Mouse (Mus musculus) lung, postnatal 25 days (tissue): Measurements from ENCODE around the gene Upk1b.

Experiments
- DNase-seq: peaks from one replicate; pipeline ENCODE4 v3.0.0; 2022; ENCODE audit warnings: low spot score

The Upk1b gene

DNA sequence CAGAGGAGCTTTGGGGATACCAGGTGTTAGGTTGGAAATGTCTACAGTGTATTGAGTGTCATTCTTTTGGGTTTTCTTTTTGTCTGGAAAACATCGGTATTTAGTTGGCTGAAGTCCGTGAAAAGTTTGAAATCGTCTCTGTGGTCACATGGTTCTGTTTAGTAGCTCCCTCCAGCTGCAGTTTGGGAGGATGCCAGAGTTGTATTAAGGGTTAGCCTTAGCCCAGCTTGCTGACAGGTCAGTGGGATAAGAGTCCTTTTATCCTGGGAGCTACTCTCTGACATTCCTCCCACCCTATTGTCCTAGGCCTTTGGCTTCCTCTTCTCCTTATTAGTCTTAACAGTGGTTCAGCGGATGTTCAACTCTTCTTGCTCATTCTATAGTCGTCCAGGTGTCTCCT is 38.2 kb downstream of the Upk1b start:
- DNase-seq, result peak; percentile 40

DNA sequence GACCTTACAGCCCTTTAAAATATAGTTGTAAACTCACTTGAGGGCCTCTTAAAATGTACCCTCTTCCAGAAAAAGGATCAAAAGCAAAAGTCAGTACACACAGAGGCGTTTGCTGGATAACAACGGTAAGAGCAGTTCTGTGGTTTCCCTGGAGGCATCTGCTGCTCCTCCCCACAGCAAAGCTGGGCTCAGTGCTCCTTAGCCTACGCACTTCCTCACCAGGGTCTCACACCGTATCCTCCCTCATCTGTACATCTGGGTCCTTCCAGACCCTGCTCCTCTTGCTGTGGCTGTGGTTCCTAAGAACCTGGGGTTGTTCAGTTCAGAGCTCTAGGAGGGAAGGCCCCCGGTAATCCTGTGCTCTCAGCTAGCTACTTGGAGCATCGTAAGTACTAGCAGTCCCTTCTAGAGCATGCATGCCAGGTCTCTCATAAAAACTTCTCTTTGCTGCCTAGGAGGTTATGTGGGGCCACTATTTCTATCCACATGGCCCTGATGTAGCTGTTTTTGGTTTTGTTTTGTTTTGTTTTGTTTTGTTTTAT is 39.2 kb downstream of the Upk1b start:
- DNase-seq, result no peak

DNA sequence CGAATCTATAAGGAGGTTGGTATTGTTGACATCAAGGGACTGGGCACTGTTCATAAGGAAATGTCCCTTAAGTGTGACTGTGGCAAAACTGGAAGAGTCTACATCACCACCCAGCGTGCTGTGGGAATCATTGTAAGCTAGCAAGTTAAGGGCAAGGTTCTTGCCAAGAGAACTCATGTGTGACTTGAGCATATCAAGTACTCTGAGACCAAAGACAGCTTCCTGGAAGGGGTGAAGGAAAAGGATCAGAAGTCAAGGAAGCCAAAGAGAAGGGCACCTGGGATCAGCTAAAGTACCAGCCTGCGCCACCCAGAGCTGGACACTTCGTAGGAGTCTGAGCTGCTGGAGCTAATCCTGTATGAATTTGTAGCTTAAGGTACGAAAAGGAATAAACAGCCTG is 39.9 kb downstream of the Upk1b start:
- no peak for DNase-seq

DNA sequence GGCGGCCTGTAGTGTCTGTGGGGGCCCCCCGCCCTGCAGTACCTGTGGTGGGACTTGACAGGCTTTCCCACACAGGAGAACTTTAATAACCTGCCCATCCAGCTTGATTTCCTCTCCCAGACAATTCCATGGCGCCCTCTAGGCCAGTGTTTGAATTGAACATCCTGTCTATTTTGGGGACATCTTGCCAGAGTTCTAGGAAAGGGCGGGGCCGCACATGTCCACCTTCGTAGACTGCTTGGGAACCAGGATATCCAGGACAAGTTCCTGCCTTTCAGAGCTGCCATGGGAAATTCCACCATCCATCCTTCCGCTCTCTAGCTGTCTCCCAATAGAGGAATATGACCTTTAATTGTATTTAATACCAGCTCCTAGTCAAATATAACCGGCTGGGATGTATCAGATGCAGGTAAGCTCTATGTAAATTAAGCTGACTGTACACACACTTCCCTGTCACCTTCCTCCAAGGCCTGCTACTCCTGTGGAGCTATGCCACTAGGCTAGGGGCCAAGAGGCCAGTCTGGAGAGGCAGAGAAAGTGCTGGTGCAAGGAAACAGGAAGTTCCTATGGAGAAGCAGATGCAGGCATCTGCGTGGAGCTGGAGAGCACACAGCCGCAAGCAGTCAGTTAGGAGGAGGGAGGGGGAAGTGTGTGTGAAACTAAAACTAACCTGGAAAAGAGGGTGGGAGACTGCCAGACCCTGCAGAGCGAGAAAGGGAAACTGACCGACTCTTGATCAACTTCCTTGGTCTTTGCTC is 41.8 kb downstream of the Upk1b start:
- DNase-seq, result peak; percentile 69

DNA sequence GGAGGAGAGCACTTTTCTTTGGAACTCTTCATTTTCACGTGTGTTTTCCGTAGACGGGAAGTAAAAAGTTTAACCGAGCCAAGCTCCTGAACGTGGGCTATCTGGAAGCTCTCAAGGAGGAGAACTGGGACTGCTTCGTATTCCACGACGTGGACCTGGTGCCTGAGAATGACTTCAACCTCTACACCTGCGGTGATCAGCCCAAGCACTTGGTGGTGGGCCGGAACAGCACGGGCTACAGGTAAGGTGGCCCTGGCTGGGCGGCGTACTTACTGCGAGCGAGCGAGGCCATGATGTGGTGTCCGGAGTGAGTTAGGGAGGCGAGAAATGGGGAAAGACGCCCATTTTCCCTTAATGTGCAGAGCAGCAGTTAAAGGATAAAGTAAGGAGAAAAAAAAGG is 42.5 kb downstream of the Upk1b start:
- DNase-seq, result no peak

DNA sequence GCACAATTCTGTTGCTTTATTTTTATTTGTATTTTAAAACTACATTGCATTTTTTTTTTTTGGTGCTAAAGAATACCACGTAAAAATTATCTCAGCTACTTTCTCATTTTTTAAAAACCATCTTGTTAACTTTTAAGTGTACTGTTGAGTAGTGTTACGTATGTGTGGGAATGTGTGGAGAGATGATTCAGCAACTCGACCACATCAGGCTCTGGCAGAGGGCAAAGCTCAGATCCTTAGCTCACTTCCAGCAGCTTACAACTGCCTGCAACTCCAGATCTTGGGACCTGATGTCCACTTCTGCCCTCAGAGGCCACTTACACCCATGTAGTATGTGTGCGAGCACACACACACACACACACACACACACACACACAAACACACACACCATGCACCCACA is 43.6 kb downstream of the Upk1b start:
- DNase-seq, result no peak

DNA sequence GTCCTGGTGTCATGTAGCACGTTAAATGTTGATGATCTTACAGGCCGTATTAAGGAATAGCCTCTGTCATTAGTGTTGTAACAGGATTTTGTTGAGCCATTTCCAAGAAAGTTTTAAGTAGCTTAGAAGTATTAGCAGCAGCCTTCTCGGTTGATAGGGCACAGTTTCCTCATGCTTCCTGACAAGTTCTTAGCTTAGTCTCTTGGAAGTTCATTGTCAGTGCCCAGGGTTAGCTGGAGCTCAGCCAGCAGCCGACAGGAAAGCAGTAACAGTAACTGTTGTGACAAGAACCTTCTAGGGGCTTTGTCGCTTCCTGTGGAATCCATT is 44.0 kb downstream of the Upk1b start:
- peak; percentile 81 for DNase-seq

DNA sequence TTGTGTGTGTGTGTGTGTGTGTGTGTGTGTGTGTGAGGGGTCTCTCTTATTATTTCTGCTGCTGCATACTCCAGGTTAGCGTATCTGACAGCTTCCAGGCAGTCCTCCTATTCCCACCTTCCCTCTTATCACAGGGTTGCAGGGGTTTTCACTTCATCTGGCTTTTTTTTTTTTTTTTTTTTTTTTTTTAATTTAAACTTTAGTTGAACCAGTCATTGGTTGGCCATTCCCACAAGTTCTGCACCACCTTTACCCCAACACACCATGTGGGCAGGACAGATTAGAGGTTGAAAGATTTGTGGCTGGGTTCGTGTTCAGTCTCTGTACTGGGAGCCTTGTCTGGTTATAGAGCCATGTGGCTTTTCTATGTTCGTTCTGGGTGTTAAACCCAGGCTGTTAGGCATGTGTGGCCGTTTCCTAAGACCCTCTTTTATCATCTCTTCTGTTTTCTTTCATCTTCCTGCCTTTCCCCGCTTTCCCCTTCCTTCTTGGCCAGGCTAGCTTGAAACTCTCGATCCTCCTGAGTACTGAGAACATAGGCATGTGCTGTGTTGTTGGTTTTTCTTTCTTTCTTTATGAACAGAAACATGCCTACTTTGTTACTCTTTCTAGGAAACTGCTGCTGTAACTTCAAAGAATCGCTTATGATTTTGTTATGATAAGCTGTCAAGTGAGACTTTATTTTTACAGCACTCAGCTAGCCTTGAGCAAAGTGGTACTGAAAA is 44.5 kb downstream of the Upk1b start:
- DNase-seq, result no peak

DNA sequence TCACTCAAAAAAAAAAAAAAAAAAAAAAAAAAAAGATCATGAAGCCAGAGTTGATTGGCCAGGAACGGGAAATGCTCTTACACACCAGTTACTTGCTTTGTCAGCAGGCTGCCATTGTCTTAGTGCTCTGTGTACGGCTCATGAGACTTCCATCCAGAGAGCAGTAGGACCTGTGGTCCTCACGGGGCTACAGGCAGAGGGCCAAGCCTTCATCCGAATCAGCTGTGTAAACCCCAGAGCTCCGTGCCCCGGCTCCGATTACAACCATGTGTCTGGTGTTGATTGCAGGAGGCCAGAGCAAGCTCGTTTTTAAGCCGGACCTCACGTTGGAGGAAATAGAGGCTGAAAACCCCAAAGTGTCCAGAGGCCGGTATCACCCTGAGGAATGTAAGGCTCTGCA is 46.5 kb downstream of the Upk1b start:
- DNase-seq, result no peak

DNA sequence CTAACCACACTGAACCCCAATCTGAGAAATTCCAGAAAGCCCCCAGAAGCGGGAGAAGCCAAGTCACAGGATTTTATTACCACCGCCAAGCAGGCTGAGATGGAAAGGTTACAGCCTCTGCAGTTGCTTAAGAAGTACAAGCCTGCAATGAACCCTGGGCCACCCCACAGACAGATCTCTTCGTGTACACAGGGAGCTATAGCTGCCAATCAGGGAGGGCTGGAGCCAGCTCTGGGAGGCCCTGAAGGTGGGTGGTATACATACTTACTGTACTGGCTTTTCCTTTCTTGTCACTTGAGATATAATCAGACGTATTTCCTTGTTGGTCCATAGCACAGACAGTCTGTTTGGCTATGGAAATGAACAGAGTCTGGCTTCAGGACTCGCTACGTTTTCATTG is 49.3 kb downstream of the Upk1b start:
- DNase-seq, result no peak

DNA sequence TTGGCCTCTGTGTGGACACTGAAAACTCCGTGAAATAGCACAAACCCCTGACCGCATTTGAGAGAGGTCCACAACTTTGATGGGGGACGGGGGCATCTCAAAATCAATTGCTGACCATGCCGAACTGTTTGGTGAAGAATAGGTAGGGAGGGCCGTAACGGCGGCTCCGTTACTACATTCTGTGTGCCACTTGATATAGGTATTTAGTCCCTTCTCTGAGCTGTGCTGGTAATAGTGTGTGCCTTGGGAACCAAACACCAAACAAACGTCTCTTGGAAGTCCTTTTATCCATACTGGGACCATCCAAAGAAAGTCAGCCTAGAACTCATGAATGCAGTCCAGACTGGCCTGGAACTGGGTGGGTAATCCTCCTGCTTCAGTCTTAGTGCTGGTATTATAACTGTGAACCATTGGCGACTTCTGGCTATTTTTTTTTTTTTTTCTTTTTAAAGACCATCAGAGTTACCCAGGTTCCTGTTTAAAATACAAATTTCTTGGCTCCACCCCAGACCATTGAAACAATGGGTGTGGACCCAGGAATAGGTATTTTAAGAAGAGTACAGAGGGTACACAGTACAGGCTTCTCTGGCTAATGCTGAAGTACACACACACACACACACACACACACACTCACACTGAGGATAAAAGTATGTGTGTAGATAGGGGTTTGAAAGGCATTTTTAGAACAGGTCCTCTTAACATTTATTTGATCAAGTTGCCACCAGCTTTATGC is 56.0 kb downstream of the Upk1b start:
- DNase-seq, result peak; percentile 82

DNA sequence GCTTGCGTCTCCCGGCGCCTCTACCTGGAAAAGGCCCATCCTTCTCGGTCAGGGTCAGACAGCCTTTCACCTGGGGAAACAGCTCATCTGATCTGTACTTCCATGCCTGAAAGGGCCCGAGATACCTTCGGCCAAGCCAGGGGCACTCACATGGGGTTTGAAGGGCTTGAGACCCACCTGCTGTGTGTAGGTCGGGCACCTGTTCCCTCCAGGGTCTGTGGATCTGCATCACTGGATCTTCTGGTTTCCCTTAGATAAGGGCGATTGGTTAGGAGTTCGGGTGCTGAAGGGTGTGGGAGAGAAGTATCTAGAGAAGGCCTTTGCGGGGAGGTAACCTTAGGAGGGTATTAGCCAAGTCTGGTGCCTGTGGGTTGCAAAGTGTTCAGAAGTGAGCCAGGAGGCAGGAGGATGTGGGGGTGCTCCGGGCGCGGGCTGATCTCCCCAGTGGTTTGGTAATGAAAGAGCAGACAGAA is 57.4 kb downstream of the Upk1b start:
- DNase-seq, result no peak

DNA sequence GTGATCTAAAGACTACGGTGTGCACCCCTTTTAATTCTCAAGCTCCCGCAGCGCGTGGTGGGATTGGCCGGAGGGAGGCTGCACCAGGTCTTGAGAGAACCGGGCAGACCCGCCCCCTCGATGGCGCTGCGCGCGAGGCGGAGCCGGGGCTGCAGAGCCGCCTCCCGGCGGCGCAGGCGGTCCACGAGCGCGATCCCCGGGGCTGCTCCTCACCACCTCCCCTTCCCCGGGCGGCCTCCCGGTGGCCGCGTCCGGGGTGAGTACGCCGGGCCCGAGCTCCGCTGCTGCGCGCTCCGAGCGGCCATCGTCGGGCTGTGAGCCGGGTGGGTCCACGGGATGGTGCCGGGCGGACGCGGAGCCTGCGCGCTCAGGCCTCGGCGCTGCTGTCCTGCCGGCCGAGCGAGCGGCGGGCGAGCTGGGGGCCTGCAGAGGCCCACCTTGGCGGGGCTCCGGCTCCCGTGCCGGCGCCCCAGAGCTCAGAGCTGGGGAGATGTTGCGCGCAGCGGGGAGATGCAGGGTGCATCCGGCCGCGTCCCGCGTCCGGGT is 57.9 kb downstream of the Upk1b start, which contains the start of gene B4galt4:
Gene B4galt4 (plus strand): TSS at position 152 of the 546 bp plus-strand sequence.
- DNase-seq, result peak; percentile 83

DNA sequence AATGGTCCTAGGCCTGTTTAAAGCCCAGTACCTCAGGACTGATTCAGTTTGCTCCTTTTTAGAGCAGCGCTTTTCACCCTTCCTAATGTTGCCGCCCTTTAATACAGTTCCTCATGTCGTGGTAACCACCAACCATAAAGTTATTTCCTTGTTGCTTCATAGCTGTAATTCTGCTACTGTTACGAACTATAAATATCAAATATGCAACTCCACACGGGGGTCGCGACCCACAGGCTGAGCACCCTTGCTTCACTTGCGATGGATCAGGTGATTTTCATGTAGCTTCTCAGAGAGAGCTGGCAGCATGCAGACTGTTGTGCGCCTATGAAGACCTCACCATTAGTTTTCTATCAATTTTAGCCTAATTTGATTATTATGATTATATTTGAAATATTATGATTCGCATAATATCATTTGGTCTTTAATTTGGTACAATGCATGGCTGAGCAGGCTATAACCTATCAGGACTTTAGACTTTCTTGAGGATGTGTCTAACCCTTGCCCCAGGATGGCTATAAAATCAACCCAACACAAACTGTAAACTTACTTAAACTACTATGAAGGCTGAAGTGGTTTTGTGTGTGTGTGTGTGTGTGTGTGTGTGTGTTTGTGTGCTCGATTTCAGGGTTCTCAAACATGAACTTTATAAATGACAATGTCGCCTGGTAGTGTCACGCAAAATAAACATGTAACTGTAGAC is 58.8 kb downstream of the Upk1b start:
- DNase-seq, result no peak

DNA sequence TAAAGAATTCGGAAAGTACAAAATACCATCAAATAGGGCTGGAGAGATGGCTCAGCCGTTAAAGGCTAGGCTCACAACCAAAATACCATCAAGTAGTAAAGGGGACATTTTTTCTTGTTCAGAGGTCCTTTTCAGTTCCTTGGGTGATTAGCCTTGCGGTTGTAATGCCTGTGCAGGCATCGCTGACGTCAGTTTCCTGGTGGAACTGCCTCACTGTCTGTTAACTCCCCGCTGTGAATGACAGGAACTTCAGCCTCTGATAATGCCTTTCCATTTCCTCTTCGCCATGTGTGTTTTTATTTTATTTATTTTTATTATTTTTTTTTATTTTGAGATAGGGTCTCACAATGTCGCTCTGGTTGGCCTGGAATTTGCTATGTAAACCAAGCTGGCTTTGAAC is 69.2 kb downstream of the Upk1b start:
- DNase-seq, result peak; percentile 72

DNA sequence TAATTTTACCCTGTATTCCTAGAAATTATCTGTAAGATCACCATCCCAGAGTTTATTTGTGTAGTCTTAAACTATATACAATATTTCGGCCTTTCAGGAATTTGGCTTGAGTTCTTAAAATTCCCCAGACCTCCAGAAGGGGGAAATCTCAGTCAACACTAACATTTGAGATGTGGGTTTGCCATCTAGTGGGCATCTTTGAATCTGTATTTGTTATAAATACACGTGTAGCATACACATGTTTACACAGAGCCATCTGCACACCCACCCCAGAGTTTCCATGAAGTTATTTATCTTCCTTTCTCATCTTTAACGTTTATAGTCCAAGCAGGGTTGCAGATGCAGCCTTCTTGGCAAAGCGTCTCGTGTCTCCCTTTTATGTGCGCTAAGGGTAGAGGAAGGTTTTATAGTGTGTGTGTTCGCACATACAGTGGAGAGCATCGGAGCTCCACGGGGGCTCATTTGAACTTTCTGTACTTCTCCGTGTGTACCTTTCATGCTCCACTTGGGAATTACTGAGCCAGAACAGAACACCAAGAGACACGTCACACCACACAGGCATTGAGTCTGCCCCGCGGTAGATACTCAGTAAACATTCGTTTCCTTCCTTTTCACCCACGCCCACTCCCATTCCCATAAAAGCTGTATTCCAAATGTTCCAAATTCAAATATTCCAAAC is 70.4 kb downstream of the Upk1b start:
- DNase-seq, result peak; percentile 78

DNA sequence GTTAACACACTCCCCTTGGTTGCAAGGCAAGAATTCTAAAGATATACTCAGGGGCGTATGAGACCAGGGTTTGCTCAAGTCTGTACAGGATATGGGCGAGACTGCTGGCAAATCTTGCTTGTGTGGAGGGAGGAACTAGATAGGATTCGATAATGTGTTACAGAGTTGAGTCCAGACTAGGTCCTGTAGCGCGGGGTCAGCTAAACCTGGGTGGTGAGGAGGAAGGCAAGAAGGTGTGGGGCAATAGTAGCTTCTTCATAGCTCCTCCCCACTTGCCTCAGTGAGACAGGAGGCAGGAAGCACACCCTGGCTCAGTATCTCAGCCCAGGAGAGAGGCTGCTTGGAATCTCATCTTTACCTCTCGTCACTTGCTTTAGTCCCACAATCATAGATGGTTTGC is 71.0 kb downstream of the Upk1b start:
- DNase-seq, result no peak

DNA sequence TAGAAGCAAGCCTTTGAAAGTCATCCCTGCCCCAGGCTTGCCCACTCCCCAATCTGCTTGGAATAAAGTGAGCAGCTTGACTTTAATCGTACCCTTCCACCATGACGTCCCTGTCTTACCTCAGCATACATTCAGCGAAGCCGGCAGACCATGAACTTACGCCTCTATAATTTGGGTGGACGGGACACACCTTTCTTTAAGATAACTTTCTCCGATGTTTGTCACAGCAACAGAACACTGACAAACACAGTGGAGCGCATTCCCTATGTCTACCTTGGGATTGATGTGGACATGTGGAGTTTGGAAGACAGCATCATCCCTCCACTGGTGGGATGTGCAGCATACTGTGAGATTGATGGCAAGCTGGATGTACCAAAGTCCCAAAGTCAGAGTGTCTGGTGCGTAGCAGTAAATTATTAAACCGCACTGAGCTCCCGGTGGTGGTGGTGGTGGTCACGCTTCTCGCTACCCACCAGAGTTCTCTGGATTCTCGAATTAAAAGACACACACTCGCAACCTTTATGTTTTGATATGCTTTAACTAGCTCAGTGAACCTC is 71.5 kb downstream of the Upk1b start:
- DNase-seq, result no peak

DNA sequence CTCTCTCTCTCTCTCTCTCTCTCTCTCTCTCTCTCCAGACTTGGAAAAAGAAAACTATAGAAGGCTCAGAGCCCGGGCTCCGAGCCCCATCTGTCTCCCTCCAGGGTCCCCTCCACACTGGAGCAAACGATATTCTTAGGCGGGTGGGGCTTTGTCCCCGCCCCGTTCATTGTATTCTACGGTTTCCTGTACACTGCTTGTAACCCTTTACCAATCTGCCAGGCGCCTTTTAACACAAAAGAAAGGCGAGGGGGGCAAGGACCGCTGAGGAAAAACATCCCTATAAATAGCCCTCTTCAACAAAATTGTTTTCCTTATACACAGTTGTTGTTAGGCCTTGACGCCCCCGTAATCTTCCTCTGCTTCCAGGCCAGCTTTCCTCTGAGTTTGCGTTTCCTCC is 75.2 kb downstream of the Upk1b start:
- peak; percentile 61 for DNase-seq

DNA sequence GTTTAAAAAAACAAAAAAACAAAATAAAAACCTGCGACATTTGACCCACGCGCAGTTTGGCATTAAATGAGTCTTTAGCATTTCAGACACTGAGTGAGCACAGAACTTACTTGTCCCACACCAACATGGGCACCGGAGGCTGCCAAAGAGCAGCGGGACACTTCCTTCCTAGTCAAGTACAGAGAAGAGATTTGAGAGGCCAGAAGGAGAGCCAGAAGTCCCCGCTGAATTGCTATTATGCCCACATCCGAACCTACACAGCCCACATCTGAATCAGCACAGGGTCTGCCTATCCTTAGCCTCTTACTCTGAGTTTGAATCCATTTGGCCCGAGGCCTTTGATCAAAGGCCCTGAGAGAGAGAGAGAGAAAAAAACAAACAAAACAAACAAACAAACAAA is 75.9 kb downstream of the Upk1b start:
- no peak for DNase-seq
